Mouse (Mus musculus) cerebellum, adult 2 months (tissue): Measurements from ENCODE around the gene Spata13.

Source experiments
- CTCF ChIP-seq: fragments of 200-500 bp; IDR thresholded peaks from 2 replicates; pipeline ENCODE4 v1.5.1; 2011; ENCODE audit warnings: low read depth, mild to moderate bottlenecking, control low read depth, low read length, moderate library complexity, borderline replicate concordance; ENCODE audit not compliant: insufficient read depth
- POLR2A ChIP-seq: fragments of 200-500 bp; IDR thresholded peaks from 2 replicates; pipeline ENCODE4 v1.6.1; 2011; ENCODE audit warnings: low read length, control low read depth, borderline replicate concordance; ENCODE audit not compliant: insufficient read depth

DNA sequence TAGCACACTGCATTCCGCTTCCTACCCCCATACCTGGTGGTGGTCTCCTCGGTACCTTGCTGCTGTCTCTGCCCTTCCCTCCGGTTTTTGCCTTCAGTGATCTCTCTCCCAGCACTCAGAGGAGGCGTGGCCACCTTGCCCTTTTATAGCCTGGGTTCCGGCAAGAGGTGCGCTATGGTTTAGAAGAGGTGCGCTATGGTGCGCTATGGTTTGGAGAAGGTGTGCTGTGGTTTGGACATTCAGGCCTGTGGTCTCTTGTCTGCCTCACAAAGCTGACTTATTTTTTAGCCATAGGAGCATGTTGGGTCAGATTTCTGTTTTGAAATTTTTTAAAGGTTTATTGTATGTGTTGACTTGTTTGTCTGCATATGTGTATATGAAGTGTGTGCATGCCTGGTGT is 176.1 kb downstream of the Spata13 start:
- no peak for TF ChIP-seq POLR2A
- no peak for TF ChIP-seq CTCF
